Mouse (Mus musculus) thymus, postnatal 0 days (tissue): ENCODE results near the gene Tbc1d8b. TPM values are rescaled to one million over a fixed set of nuclear protein-coding genes. Genes with fewer than 3 reads are reported as not detected.

Experiments used
- DNase-seq: peaks from one replicate; pipeline ENCODE4 v3.0.0-alpha.2; 2015; ENCODE audit warnings: low spot score
- polyA plus RNA-seq: library from polyadenylated mRNA; unstranded; fragments of >200 nt; fragmentation: Nextera tagmentation; extraction: Ambion mirVana; gene quantifications from 2 replicates; pipeline ENCODE4 v1.2.1, GENCODE M21; 2015

The Tbc1d8b gene
- polyA plus RNA-seq, 1 experiment from 2014 or later, result 1.4 TPM

DNA sequence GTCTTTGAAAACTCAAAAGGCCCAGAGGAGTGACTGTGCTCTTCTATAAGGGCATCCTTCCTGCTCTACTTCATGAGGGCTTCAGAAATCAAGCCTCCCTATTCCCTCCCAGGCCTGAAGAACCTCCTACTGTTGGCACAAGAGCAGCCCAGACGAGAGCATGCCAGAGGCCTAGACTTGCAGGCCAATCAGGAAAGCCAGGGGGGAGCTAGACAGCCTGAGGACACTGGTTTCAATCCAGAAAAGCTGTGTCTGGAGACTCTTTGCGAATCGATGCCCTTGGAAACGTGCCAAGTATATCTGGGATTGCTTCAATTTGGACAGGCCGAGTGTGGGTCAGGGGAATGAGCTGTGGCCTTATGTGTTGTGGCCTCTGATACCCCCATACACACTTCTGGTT, 94.6 kb downstream of the Tbc1d8b start:
- no peak for DNase-seq

DNA sequence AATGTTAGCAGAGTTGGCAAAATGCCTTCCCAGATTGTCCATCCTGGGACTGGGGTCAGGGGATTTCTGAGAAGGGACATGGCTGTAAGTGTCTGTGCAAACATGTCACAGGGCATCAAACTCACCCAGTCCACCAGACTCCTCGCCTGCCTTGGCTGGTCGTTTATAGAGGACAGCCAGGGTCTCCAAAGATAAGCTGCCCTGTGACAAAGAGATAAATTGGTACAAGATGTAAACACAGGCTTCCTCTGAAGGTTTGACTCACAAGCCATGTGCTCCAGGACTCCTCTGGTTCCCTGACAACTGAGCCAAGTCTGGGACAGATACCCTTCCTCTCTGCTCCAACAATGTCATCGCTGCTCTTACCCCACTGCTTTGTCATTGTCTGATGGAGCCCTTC, 96.2 kb downstream of the Tbc1d8b start:
- DNase-seq, result no peak

DNA sequence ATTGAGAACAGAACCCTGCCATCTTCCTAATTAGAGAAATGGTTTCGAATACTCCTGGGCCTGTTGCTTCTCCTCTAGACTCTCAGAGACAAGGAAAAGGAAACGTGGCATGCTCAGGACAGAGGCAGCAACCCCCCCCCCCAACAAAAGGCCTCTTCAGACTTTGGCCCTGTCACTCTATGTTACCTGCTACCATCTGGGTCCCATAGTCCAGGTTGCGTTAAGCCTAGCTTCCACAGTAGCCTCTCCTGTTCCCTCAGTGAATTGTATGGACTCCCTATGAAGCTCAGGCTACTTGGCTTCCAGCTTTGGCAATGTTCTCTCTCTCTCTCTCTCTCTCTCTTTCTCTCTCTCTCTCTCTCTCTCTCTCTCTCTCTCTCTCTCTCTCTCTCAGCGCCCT, 96.8 kb downstream of the Tbc1d8b start:
- DNase-seq, result no peak

DNA sequence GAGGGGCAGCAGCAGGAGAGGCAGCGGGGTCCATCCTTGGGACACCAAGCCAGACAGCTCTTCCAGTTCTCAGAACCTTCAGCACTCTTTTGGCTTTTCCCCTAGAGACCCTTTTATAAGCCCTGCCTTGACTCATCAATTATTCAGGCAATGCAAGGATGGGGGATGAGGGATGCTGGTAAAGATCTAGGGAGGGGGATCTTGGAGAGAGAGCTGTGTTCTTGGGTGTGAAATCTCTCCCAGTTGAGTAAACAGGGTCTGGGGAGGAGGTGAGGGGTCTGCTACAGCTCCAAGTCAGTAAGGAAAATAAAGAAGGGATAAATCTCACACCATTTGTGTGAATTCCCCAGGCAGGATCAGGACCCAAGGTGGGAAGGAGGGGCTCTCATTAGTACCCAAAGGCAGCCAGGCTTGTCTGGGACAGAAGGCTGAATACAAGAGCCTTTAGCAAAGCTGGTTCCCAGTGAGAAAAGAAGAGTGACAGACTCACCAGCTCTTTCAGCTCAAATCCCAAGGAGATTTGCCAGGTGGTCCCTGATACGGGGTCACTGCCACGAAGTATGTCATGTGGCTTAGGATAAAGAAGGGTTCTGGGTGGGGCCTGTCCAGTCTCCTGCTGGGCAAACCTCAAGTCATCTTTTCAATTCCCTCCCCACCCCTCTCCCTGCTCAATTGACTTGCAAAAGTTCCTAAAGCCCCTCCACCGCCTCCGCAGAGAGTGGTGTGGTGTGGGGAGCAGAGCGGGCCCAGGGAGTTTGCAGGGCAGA, 97.7 kb downstream of the Tbc1d8b start, which contains the start of gene Ripply1:
Gene Ripply1 (minus strand): TSS at position 76 of the 767 bp plus-strand sequence.
- no peak for DNase-seq

DNA sequence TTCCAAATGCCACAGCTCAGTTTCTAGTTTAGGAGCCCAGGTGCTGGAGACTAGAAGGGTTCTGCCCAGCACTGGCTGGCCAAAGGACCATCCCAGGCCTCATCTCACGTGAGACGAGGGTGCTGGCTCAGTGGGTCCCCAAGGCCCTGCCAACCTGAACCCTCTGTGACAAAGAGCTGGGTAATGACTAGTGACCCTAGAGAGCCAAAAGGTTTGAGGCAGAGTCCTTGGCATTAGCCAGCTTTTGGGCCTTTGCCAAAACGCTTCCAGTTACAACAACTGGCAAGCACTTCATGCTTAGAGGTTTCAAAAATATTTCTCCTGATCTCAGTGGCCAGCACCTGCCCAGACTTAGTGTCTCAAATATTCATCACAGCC, 98.2 kb downstream of the Tbc1d8b start:
- DNase-seq, result no peak

DNA sequence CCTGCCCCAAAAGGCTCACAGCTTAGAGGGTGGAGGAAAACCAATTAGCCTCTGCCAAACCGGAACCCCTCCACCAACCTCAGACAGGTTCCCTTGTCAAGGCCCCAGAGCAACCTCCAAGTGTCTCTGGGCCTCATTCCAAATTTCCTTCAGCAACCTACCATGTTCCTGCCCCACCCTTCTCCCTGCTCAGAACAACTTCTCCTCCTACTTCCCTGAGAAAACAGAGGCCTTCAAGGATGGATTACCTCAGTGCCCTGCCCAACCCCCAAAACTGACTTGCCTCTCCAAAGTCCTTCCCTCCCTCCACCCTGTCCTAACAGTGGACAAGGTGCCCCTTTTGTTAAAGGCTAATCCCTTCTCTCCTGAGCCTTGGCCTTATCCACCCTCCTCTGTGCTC, 101.0 kb downstream of the Tbc1d8b start:
- DNase-seq, result no peak

DNA sequence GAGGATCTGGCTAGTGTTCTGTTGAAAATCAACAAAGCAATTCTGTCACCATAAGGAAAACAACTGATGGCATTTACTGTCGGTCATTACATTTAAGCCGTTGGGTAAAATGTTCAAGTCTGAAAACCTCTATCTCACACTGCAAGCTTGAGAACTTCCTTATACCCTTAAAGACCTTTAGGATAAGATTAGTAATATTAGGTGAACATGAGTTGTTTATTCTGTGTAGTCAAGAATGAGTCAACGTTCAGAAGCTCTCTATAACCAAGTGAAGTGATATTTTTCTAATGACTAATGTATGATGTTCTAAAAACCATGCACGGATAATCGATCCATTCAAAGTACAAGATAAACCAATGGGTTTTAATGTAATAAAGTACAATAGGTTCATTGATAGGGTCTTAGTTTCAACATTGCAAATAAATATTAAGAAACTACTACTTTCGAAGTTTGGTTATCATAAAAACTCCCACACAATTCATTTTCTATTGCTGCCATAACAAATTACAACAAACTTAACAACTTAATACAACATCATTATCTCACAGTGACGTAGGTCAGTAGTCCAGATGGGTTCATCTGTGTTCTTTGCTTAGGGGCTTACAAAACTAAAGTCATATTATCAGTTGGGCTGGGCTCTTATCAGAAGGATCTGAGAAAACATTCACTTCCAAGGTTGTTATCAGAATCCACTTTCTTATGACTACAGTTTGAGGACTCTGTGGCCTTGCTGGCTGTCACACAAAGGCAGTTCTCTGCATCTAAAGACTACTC, 109.5 kb downstream of the Tbc1d8b start:
- no peak for DNase-seq

DNA sequence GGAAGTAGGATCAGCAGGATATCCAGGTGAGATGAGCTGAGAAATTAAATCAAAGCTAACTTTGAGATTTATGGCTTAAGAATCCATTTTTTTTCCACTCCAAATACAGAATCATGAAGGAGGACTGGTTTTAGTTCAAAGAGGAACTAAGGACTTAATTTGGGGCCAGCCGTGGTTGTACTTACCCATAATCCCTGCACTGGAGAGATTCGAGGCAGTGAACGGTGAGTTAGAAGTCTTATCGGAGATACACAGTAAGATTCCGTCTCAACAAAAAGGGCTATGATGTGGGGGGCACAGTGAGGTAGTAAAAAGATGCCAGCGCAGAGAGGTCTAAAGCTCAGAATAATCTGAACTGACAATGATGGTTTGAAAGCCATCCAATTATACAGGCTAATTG, 111.2 kb downstream of the Tbc1d8b start:
- no peak for DNase-seq

DNA sequence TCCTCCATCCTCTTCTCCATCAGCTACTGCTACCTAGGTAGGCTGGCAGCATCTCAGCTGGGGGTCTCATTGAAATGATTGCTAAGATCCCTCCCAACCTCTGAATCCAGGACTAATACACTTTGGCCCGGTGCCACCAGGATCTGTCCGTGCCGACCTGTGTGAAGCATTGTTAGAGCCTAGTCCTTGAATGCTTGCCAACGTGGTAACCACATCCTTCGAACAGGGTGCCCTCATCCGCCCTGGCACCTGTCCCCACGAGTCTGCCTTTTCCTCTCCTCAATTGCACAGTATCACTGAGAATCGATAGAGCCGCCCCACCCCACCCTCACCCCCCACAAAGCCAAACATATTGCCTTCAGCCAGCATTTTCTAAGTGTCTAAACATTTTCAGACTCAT, 113.1 kb downstream of the Tbc1d8b start:
- peak; percentile 9 for DNase-seq

DNA sequence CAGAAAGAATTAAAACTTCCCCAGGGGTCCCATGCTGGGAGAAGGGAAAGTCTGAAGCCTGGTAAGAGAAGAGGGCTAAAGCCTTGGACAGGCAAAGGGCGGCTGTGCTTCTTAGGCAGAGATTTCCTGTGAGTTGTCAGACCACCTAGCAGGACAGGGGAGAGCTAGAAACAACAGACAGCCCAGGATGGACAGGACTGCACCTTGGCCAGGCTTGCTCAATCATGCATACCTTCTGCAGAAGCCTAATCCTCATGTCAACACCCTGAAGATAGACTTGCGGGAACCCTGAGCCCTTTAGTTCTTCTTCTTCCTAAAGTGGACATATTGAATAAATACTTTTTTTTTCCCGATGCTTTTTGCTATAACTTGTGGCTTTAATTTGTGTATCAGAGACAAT, 115.2 kb downstream of the Tbc1d8b start:
- DNase-seq, result no peak

DNA sequence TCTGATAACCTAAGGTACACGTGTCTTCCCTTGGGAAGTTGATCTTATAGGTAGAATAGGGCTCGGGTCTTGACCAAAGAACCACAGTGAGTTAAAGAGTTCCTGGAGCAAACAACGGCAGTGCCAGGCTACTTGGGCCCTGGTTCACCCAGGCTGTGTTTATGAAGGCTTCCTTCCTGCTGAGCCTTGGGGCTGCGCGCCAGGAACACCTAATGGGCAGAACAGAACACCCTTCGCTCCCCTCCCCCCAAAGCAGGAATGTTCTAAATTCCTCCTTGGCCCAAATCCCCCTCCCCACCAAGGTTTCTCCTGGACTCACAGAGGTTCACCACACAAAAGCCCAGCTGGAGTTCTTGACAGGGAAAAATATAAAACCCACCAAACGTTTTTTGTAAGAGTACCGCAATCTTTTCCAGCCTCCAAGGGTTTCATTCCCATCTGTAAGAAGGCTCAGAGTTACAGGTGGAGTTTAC, 115.6 kb downstream of the Tbc1d8b start, which contains the start of gene Cldn2:
Gene Cldn2 (plus strand): TSS at position 423 of the 473 bp plus-strand sequence.
- no peak for DNase-seq

Other genes with a start within 250 kb of the Tbc1d8b start
- 0.31 and 0.46 TPM in 2 replicates for gene D330045A20Rik, start 204.6 kb upstream of the Tbc1d8b start, polyA plus RNA-seq
- gene Rnf128, start 121.7 kb upstream of the Tbc1d8b start, polyA plus RNA-seq, result 10.9 and 11.3 TPM in 2 replicates
- gene Gm15013, start 29.5 kb downstream of the Tbc1d8b start, polyA plus RNA-seq, result 0.22 and 0.26 TPM in 2 replicates
- not detected in 2 replicates for gene Ripply1, start 97.4 kb downstream of the Tbc1d8b start, polyA plus RNA-seq
- gene Cldn2, start 115.8 kb downstream of the Tbc1d8b start, polyA plus RNA-seq, result 0.53 and 0.71 TPM in 2 replicates
- 3.5 and 4.5 TPM in 2 replicates for gene Morc4, start 186.7 kb downstream of the Tbc1d8b start, polyA plus RNA-seq